Mouse (Mus musculus): ENCODE results near the gene Tagln2.

The Tagln2 gene

DNA sequence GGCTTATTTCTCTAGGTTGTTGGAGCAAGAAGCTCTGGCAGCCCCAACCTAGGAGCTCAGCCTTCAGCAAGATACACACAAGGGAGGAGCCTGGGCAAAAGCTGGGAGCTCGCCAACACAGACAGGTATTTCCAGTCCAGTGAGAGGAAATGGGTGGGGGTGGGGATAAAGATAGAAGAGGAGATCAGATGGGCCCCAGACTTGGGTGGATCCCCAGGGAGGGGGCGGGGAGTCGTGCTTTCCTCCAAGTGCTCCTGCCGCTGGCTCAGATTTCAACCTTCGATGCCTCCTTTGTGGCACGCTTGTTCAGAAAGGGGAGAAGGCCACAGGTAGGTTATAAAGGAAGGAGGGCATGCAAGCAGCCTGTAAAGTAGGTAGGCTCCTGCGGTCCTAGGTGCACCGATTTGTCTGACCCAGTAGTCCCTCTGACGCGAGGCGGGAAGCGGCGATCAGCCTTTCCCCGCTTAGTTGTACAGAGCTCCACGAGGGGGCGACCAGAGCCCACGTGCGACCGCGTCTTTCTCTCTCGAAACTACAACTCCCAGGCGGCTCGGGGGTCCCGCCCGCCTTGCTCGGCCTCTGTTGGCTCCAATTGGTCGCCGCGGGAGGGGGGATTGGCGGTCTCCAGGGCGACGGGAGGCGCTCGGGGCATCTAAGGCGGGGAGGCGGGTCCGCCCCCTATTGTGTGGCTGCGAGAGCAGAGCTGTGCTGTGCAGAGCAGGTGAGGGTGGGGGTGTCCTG, 18.1 kb upstream of the Tagln2 start, which contains the start of gene Igsf9:
Gene Igsf9, plus strand, starts transcription at position 249 of the 741 bp plus-strand sequence.
- DNase-seq (ENCODE audit: low spot score): peak; percentile 96

DNA sequence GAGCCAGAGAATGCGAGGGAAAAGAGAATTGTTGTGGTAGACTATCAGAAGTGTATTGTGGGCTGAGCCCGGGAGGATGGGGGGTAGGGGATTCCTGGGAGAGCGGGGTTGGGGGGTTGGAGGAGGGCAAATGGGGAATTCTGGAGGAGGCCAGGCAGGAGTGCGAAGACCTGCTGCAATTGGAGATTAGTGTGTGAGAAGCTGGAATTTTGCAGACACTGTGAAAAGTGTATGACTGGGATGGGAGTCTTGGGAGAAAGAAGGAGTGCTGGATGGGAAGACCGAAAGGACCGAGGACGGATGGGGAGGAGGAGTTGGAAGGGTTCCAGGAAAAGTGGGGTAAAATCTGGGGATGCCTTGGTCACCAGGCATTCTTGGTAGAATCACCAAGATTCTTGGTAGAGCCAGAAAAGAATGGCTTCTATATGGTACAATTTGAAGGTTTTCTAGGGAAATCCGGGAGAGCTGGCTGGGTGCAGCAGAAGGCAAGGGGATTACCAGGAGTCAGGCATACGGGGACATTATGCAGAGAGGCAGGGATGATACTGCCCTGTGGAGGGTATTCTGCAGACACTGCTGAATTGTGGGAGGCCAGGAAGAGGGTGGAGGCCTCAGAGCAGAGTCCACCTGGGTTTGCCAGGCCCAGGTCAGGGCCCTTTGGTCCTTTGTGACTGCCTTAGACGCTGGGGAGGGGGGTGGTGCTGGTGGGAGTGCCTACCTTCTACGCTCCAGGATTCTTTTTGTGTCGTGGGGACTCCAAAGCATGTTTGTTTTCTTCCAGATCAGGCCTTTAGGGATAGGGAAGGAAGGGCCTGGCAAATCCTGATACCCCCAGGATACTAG, 17.1 kb upstream of the Tagln2 start:
- peak; percentile 23 for DNase-seq (ENCODE audit: low spot score)

- DNase-seq (ENCODE audit: low spot score): peak; percentile 47
Observed at GRCm38 (mm10) chr1:172483361-172483660, 16.5 kb upstream of the Tagln2 start.

- DNase-seq (ENCODE audit: low spot score): peak; percentile 51
Observed at GRCm38 (mm10) chr1:172484236-172484635, 15.6 kb upstream of the Tagln2 start.

DNA sequence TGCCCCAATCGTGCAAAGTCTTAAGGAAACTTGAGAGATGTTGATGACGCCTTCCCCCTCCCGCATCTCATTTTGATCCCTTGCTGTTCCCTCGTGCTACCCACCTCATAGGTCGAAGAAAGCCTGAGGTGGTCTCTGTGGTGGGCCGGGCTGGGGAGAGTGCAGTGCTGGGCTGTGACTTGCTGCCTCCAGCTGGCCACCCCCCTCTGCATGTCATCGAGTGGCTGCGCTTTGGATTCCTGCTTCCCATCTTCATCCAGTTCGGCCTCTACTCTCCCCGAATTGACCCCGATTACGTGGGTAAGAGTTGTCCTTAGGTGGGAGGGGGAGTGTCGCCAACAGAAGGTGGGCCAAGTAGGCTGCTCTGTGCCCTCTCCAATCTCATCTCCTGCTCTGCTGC, 15.2 kb upstream of the Tagln2 start:
- no peak for DNase-seq (ENCODE audit: low spot score)

DNA sequence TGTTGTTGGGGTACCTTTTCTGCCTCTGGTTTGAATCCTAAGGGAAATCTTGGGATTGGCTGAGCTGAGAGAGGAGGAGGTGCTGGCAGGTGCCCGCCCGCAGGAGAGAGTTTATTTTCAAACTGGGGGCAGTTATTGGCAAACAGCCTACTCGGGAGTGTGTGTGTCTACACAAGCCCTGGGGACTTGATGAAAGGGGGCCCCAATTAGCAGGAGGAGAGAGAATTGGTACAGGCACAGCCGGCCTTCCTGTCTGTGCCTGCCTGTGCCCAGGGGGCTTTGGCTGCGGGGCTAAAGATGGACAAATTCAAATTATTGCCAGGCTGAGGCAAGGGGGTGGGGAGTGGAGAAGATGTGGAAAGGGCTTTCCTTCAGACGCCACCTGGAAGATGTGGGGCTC, 14.0 kb upstream of the Tagln2 start:
- no peak for DNase-seq (ENCODE audit: low spot score)

DNA sequence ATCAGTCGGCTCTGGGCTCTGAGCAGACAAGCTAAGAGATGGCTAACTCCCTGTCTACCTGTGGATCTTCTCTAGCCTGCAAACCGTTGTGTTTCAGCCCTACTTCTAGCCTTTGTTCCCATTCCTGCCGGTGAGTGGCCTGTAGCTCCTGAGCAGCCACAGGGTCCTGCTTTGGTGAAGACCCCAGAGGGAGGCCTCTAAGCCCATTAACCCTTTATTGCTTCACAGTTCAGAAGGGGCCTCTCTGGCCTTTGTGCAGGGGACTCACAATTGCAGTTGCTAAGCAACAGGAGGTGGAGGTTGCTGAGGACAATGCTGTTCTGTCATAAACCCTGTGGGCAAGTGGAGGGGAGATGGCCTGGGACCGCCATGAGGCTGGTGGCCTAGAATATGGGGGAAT, 13.6 kb upstream of the Tagln2 start:
- peak; percentile 83 for DNase-seq (ENCODE audit: low spot score)

DNA sequence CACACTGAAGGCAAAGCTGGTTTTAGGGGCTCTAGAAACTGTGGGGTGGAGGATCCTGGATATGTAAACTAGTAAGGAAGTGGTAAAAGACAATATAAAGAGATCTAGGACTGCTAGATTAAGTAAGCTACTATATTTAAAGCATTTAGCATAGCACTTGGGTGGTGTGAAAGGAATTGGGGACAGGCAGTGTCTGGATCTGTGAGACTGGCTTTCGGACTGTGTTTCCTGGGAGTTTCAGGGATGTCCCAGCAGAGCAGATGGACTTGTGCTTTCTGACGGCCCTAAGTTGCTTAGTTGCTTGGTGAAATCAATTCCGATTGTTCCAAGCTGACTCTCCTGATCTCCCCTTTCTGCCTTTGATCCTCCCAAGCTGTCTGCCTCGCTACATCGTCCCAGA, 13.2 kb upstream of the Tagln2 start:
- no peak for DNase-seq (ENCODE audit: low spot score)

DNA sequence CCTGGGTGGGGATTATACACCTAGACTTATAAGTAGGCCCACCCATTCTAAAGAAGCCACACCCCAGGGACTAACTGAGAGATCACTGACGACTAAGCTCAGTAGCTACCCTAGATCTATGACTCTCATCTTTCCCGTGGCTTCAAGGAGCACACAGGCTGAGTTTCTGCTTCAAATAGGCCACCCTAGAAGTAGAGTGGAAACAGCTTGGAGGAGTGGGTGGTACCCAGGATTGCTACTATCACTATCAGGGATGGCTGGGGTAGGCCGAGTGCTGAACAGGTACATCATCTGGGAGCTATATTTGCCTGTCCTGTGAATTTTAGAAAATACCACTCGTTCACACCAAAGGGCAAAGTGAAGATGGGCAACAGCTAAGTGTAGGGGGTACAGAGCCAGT, 12.0 kb upstream of the Tagln2 start:
- no peak for DNase-seq (ENCODE audit: low spot score)

DNA sequence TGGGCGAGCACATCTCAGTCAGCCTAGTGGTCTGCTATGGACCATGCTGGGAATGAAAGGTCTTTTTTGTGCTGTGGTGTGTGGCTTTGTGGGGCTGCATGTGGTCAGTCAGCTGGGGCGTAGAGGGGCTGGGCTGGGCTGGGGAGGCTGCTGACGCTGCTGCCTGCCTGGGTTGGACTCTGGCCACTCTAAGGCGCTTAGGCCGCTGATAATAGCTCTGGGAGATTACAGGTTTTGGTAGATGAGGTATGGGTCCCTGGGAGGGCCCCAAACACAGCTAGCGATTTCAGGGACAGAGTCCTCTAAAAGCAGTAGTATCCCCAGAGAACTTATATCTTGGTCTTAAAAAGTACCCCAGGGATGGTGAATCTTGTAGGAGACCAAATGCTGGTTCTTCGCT, 11.0 kb upstream of the Tagln2 start:
- no peak for DNase-seq (ENCODE audit: low spot score)

- no peak for DNase-seq (ENCODE audit: low spot score)
Observed at GRCm38 (mm10) chr1:172489585-172490250, 10.1 kb upstream of the Tagln2 start.

- peak; percentile 92 for DNase-seq (ENCODE audit: low spot score)
Observed at GRCm38 (mm10) chr1:172490261-172490661, 9.6 kb upstream of the Tagln2 start.

- DNase-seq (ENCODE audit: low spot score): no peak
Observed at GRCm38 (mm10) chr1:172492047-172492446, 7.8 kb upstream of the Tagln2 start.

GRCm38 (mm10) chr1:172493516-172493915, 6.3 kb upstream of the Tagln2 start:
- DNase-seq (ENCODE audit: low spot score): no peak

DNA sequence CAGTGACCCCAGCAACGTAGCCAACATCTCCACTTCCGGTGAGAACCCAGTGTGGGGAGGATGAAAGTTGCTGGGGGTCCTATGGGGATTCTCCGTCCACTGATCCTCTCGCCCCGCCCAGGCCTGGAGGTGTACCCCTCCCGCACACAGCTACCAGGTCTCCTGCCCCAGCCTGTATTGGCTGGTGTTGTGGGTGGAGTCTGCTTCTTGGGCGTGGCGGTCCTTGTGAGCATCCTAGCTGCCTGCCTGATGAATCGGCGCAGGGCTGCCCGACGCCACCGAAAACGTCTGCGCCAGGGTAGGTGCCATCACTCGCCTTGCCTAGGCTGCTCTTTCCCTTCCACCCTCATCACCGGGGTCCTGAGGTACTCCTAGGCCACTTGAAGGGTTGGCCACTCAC, 3.8 kb upstream of the Tagln2 start:
- DNase-seq (ENCODE audit: low spot score): no peak

- DNase-seq (ENCODE audit: low spot score): no peak
Observed at GRCm38 (mm10) chr1:172497428-172497827, 2.4 kb upstream of the Tagln2 start.

- no peak for DNase-seq (ENCODE audit: low spot score)
Observed at GRCm38 (mm10) chr1:172500451-172501370, 864 bp downstream of the Tagln2 start.

DNA sequence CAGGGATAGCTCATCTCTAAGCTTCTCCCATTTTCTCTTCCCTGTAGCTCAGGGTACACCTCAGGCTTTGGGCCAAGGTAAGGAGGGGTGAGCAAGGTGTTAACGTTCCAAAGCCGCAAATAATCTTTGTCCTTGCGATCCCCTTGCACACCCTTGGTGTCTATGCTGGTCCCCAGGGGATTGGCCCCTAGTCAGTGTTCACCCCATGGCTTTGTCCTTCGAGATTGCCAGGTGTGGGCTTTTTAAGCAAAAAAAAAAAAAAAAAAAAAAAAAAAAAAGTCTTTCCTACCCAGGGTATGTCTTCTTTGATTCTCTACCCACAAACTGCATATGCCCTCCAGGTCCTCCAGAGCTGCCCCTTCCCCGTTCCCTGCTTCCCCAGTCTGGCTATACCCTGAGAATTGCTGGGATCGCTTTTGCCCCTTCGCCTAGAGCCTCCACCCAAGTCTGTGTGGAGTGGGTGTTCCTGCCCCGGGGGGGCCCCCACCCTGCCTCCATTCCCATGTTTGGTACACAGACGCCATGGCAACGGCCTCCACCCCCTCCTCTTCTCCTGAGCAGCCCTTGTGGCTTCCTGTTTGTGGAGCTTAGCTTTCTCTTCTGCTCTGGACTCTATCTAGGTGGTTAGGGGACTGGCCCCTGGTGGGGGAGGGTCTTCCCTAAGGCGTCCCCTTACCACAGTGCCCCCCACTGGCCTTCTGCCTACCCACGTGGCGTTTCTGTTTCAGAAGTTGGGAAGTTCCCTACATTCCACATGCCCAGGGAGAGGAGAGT, 1.7 kb downstream of the Tagln2 start:
- DNase-seq (ENCODE audit: low spot score): no peak

DNA sequence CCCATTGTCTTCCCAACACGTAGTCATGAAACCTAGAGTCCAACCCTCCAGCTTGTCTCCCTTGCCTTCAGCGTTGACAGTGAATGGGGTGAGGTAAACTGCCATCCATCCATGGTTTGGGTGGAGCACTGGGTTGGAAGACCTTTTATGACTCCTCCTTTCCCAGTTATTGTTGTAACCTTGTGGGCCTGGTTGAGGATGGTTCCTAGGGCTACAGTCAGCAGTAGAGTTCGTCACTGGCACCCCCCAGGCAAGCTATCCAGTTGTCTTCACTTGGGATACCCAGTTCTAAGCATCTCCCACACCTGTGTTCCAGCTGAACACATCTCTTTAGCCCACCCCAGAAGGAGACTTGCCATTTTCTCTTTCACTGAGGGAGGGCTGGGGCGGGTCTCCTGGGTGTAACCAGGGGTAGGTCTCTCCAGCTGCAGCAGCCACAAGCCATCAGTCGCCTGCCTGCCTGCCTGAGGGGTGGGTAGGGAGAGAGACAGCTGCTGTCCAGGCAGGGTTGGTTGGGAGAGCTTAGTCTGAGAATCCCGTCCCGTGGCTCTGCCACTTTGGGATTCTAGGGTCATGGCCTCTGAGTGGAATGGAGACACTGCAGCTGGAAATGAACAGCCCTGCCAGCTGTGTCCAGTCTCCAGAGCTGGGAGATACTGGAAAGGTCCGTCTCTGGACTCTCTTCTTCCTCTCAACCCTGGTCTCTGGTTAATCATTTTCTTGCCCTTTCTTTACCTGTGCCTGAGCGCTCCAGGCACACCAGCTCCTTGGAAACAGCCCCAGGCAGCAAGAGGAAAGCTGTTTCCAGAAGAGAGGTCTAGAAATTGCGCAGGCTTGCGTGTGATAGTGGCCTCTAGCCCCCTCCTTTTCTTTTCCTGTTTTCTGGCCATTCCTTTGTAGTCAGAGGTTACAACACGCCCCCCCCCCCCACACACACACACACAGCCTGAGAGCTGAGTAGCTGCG, 2.6 kb downstream of the Tagln2 start:
- DNase-seq (ENCODE audit: low spot score): no peak

All from retina, embryonic 14.5 days (tissue).